Mouse (Mus musculus) spleen, postnatal 14 days (tissue): Measurements from ENCODE around the gene Gpr132.

Experiments
- DNase-seq, 2 experiments: peaks; one replicate each; pipeline ENCODE4 v3.0.0; 2021 to 2022; ENCODE audit warnings: low spot score in 2 of 2

Gpr132 gene

DNA sequence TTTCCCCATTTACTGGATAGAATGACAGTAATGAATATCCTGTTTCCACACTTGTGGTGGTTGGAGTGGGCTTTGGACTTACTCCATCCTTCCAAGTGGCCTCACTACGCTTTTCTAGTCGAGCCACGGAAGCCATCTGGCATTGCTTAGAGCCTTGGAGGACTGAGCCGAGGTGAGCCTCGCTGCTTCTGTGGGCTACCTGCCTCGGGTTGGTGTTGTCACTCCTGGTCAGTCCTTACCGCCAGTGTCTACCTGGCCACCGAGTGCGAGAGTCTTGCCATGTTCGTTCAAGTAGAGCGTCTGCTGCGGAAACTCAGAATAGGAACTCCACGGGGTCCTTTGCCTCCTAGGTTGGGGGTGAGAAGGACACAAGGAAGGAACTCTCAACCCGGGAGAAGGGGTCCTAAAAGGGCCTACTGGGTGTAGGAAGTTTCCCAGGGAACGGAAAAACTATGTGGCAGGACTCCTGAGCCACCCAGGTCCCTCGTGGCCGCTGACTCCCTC lies 9.1 kb upstream of the Gpr132 start:
- DNase-seq: no peak

DNA sequence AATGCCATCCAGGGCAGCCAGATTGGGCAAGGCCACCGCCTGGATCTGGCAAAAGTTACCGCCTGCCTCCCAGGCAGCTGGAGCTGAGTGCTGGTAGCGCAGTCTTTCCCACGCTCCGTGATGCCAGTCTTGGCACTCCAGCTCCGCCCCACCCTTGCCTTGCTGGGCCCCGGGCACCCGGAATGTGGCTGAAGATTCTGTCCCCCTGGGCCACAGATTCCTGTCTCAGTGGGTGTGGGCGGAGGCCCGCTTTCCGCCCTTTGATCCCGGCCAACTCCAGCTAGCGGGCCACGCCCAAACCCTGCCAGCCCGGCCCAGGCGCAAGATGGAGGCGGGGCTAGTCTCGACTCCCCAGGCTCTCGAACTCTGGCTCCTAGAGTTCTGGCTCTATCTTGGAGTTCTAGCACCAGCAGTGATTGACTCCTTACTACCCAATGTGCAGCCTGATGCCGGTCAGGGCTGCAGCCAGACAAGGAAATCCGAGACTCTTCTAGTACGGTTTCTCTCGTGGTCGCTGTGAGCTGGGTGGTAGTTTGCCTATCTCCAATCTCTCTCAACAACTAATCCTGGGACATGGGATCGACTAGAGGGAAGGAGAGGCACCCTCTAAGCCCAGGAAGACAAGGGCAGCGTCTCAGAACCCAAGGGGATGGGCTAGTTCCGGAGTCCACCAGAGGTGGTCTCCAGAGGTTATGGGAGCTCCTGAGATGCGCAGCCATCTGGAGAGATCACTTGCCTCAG lies 8.5 kb upstream of the Gpr132 start:
- no peak for DNase-seq

DNA sequence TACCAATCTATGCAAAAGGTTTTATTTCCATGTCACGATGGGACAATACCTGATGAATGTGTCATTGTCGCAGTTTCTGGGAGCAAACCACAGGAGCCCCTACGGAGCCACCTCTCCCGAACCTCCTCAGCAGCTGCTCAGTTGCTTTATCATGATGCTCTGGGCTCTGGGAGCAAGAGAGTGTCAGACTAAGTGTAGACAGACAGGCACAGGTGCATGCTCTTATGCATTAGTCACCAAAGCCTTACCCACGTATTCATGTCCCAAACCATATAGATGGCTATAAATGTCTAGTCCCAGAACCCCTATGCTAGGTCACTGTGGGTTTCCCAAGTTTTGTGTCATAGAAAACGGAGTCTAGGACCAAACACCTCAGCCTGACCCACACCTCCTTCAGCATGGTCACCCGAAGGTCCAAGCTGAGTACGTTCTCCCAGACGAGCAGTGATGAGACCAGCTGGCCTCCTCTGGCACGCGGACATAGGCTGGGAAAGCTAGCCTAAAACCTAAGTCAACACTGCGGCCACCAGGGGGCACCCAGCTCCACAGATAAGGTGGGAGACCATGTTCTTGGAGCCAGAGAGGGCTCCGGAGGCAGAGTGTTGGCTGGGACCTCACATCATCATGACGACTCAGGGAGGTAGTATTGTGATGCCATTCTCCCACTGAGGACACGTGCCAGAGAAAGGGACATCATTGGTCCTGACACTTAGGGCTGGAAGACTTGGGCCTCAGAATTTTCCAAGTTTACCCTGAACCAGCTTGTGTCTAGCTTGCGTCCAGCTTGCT lies 7.4 kb upstream of the Gpr132 start:
- DNase-seq: peak; percentile 74 to 84

DNA sequence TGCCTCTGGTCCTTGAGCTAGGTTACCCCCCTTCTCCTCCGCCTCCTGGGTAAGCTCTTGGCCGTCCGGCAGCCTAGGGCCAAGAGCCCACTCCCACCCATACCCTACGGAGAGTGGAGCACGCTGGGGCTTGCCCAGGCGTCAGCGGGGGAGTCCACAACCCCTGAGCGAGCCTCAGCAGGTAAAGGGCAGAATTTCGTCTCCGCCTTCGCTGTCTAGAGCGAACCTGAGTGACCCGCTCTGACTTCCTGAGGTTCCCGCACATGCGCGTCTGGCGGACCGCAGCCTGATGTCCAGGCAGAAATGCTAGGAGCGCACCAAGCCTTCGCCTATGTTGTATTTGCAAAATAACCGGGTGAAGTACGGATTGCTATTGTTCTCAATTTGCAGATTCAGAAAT lies 6.2 kb upstream of the Gpr132 start:
- no peak for DNase-seq

DNA sequence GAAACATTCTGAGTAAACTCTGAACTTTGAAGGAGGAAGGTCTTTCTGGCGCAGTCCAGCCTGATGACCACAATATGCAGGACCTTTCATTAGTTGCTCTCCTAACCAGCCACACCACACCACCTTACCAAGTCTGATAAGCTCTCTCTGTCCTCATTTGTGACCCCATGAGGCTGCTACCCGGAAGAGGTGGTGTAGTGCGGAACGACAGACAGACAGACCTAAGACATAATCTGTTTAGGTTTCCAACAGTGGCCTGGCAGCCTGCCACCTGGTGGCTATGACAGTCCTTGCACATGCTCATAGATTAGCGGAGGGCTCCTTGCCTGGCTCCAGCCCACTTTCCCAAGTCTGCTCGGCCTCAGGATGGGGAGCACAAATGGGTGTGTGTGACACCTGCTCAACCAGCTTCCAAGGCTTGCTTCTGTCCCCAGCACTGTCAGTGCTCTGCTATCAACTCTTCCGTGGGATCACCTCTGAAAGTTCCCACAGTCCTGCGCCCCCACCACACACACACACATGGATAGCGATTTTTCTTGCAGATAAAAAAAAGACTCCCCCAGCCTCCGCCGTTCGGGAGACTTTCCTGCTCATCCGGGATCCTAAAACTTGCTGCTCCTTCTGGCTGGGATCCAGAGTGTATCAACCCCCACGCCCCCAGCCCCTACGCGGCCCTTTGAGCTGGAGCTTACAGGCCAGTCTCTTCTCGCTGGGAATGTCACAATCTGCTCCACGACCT lies 5.6 kb upstream of the Gpr132 start:
- peak; percentile 40 to 71 for DNase-seq

DNA sequence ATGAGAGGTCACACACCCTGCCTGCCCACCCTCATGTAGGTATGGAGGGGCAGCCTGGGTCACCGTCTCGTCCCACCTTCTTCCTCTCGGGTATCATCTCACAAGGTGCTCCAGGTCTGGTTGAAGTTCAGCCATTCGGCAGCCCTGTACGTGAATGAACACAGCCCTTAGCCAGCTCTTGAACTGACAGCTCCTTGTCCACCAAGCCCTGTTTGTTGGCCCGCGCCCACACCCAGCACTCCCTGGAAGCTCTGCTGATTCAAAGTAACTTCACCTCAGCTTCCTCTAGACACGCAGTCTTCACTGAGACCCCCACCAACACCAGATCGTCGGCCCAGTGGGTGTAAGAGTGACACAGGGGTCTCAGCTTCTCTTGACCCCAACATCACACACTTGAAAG lies 5.0 kb upstream of the Gpr132 start:
- peak in 1 of 2 experiments; percentile 4 for DNase-seq

DNA sequence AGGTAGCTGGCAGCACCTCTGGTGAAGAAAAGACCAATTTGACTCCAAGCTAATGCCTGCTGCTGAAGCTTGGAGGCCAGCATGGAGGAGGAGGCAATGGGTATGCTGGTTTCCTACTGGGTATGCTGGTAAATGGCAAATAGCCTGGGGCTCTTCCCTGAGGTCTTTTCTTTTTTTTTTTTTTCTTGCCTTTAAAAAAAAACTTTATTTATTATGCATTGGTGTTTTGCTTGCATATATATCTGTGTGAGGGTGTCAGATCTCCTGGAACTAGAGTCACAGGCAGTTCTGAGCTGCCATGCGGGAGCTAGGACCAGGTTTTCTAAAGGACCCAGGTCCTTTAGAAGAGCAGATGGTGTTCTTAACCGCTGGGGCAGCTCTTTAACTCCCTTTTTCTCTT lies 3.2 kb upstream of the Gpr132 start:
- no peak for DNase-seq

DNA sequence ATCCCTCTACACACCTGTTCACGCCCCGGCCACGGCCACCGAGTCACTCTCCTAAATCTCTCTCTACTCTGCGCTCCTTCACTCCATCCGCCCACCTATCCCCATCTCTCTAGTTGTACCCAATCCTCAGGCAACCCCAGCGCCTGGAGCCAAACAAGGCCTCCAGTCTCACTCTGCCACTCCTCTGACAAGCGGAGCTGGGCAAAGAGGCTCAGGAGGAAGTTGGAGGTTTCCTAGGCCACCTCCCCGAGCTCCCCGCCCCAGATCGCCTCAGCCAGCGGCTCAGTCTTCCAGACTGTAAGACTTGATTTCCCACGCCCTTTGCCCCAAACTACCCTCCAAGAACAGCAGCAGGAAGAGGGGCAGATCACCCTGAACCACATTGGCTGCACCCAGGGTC lies 2.7 kb upstream of the Gpr132 start:
- DNase-seq: no peak

DNA sequence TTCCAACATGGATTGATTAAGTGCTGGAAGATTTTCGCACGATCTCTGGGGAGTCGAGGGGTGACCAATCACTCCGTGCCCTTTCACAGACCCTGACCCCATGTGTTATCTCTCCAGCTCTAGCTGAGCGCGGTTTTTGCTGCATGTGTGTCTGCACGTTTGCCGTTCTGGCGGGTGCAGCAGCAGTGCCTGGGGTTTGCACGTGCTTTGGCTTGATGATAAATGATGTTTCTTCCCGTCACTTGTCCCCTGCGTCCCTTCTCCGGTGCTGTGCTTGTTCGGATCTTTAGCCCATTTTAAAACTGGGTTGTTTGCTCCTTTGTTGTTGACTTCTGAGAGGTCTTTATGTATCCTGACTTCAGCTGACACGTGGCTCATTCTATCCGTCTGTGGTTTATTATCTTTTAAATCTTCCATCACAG lies 1.8 kb upstream of the Gpr132 start:
- DNase-seq: no peak

DNA sequence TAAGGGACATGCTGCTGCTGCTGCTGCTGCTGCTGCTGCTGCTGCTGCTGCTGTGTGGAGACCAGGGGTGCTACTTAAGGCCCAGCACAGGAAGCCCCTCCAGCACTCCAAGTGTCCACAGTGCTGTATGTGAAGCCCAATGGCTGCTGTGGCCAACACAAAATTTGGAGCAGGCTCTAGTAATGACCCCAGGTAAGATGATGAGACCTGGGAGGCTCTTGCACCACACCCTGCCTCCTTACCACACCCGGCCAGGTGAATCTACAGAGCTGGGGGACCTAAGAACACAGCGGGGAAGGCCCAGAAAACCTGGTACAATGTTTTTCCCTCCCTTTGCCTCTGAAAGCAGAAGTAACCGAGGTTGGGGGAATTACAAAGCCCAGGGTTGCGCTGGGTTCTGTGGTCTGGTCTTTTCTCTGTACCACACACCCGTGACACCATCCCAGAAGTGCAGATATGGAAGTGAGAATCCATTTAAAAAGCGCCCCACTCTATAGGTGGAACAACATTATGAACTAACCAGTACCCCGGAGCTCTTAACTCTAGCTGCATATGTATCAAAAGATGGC lies 838 bp downstream of the Gpr132 start:
- no peak for DNase-seq

DNA sequence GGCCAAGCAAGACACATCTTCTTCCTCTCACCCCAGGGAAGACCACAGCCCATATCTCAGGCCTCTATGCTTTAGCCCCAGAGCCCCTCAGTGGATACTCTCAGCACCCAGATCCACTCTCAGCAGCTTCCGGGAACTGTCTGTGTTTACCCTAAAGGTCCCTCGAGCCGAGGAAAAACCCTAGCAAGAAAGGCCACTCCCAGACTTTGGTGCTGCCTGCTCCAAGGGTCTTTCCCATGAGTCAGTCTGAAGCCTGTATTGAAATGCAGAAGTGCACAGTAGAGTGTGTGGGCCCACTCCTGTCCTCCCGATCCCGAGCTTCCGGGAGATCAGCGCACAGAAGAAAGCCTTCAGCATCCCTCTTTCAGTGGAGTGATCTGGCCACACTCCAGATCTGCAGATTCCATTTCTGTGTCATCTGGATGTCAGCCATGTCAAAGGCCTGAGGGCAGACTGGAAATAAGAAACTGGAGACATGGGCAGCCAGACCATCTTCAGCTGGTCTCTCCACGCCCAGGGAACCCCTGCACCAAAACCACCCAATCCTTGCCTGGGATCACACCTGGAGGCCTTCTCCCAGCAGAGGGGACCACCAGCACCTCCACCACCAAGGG lies 1.5 kb downstream of the Gpr132 start:
- DNase-seq: no peak

DNA sequence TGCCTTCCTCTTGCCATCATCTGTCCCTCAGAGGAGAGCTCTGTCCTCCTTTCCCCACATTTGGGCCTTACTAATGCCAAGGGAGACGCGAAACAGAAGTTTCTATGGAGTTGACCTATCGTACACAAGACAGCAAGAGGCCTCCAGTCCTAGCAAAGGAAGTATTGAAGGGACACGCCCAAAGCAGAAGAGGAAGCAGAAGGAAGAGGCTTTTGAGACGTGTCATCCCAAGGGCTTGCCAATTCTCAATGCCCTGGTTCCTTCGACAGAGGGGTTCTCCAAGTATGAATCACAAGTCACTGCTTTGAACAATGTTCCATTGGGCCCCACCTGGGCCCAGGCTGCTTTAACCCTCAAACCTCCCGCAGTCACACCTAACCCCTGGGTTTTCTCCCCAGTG lies 3.2 kb downstream of the Gpr132 start:
- DNase-seq: no peak

DNA sequence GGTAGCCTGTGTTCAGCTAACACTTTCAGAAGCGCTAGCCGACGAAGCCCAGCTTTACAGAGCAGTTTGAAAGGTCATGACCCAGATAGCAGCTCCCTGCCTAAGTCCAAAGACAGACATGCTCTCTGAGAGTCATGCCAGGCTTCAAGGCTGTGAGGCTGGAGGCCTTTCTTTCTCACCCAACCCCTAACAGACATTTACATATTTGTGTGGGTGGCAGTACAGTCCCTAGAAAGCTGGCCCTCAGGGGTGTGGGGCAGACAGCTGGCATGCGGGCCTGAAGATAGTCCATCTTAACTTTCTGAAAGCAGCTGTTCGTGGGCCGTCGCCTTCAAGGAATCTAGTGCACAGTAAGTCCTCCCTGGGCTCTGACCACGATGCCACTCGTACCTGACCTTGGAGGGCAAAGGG lies 6.1 kb downstream of the Gpr132 start:
- DNase-seq: no peak

DNA sequence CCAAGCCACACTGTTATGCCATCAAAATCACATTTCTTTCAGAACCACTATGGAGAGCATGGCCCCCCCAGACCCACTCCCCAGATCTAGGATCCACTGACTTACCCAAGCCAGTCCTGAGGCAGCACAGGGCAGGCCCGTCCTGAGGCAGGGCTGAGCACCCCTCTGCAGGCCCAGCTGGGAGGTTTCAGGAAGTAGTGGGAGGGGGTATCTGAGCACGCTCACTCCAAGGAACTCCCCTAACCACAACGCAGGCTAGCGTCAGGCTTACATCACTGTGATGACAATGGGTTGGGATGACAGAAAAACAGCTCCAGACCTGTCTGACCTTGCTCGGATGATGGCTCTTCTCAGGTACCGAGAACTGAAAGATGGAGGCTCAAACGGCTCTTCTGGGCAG lies 7.3 kb downstream of the Gpr132 start:
- no peak for DNase-seq

DNA sequence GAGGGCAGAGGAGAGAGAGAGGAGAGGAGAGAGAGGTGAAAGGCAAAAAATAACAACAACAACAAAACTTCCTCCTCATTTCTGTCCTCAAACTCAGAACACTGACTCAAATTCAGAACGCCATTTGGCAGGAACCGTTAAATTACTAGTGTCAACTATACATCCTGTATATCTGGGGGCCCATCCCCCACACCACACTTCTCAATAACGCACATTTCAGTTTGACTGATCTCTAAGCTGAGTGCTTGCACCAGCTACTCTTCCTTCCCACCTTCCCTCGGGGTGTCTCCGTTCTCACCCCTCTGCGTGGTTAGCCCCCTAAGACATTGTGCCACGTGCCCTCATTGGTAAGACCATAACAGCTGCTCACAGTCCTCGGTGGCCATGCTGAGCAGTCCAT lies 8.1 kb downstream of the Gpr132 start:
- DNase-seq: peak in 1 of 2 experiments; percentile 50

DNA sequence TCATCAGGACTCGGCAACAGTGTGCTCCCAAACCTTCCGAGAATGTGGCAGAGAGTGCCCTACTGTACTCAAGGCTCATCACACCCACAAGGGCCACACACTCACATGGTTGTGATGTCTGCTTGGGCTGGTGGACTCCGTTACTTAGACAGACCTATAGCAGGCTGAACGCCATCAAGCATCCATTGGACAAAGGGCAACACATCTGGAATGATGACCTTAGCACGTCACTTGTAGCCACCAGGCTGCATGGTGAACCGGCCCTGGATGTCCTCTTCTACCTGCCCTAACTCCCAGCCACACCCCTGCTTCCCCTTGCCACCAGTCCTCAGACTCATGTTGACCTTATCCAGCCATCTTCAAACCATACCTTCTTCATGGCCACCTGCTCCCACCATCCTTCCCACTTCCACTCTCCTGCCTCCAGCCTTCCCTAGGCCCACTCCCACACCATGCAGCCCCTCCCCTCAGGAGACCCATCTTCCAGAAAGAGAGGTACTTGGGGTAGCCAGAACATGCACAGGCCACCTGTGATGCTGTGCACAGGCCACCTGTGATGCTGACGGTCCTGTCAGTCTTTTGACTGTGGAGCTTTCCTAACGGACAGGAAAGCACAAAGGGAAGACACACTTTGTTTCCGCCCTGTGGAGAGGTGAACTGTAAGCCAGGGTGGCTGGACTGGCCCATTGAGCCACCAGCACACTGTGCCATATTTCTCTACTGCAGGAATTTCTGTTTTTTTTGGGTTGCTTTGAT lies 9.3 kb downstream of the Gpr132 start:
- no peak for DNase-seq

DNA sequence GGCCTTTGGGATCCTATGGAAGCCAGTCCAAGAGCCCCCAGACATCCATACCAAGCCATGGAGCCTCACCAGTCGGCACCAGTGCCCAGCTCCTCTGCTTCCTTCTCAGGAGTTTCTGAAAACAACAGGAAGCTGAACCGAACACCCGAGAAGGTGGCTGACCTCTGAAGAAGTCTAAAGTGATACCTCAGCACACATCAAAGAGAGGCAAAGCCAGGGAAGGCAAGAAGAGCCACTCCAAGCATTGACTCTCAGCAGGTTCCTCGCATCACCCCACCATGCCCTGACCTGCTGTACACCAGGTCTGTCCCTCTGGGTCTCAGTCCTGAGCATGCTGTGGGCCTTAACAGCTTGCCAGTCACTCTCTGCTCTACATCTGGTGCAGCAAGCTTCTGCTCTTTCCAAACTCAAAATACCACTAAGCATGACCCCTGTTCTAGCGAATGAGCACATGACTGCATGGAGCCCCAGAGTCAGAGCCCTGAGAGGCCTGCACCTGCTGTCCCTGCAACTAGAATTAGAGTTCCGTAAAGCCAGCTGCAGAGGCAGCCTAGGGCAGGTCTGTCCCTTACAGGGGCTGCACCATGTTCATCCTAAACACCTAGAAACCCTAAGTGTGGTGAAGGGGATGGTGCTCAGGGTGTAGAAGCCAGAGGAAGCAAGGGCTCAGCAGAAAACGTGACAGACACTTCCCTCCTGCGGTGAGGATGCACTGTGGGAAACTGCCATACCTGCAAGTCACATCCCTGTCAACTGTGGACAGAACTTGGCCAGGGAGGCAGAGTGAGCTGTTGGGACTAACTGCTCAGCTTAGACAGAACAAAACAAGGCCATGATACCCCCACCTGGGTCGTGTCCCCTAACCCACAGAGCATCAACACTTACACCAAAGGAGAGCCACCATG lies 10.8 kb downstream of the Gpr132 start:
- DNase-seq: no peak

DNA sequence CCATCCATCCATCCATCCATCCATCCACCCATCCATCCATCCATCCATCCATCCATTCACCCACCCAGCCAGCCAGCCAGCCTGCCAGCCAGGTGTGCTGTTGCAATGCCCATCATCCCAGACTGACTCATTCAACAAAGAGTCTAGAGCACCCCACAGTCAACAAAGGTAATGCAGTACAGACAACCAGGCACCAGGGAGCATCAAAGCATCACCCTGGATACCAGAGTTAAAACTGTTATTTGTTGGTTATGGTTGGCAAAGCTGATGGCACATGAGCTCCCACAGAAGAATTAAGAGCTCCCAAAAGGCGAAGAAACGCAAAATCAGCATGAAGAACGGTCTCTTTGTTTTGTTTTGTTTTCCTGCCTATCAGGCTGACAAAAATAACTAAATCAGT lies 11.7 kb downstream of the Gpr132 start:
- DNase-seq: no peak

DNA sequence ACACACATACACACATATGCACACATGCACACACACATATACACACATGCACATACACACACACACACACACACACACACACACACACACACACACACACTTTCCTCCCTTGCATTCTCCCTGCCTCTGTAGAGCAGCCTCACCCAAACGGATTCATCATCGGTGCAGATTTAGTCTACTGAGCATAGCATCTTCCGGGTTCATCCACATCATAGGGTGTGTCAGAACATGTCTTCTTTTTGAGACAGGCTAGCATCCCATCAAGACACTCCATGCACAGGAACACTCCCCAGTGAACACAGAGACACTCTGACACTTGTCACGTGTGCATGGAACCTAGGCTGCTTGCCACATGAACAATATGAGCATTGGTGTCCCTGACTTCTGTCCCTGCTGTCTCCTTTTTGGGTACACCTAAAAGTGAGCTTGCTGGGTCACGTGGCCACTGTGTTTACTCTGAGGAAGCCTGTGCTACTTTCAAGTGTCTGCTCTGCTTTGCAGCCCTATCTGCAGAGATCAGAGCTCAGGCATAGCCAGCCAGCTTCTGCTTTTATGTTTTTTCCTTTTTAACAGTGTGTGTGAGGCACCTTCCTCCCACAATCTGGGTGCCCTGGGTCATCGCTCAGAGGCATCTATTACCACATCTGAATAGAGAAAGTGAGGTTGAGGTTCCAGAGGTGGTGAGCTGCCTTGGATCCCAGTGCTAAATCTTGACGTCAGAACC lies 13.3 kb downstream of the Gpr132 start:
- no peak for DNase-seq
